Mouse (Mus musculus) heart, embryonic 15.5 days (tissue): ENCODE data around the gene Gm20422. TPM values are rescaled to one million over a fixed set of nuclear protein-coding genes. Genes with fewer than 3 reads are reported as not detected.

Source experiments
- ATAC-seq: fragments of 200-750 bp; cut with Nextera tagmentation; replicated peaks from 2 replicates; pipeline ENCODE4 v1.8.0; 2017; ENCODE audit warnings: low read depth, moderate TSS enrichment; ENCODE audit not compliant: insufficient number of reproducible peaks, insufficient read depth, low FRiP score
- H3K27ac ChIP-seq: fragments of 300-500 bp; sonication (generic); 2 replicates; pipeline ENCODE4 v1.5.1; 2015; ENCODE audit warnings: mild to moderate bottlenecking, inconsistent platforms
- H3K27me3 ChIP-seq: fragments of 300-500 bp; sonication (generic); 2 replicates; pipeline ENCODE4 v1.6.1; 2015; ENCODE audit warnings: inconsistent platforms
- H3K36me3 ChIP-seq: fragments of 300-500 bp; sonication (generic); 2 replicates; pipeline ENCODE4 v1.6.1; 2015; ENCODE audit warnings: mild to moderate bottlenecking, inconsistent platforms
- H3K4me1 ChIP-seq: fragments of 300-500 bp; sonication (generic); replicated peaks from 2 replicates; pipeline ENCODE4 v1.6.1; 2015; ENCODE audit warnings: inconsistent platforms
- H3K4me2 ChIP-seq: fragments of 300-500 bp; sonication (generic); 2 replicates; pipeline ENCODE4 v1.6.1; 2015; ENCODE audit warnings: inconsistent platforms, mild to moderate bottlenecking, moderate library complexity
- H3K4me3 ChIP-seq: fragments of 300-500 bp; sonication (generic); 2 replicates; pipeline ENCODE4 v1.5.1; 2015; ENCODE audit warnings: mild to moderate bottlenecking, inconsistent platforms
- H3K9ac ChIP-seq: fragments of 300-500 bp; sonication (generic); 2 replicates; pipeline ENCODE4 v1.6.1; 2015; ENCODE audit warnings: mild to moderate bottlenecking, inconsistent platforms
- H3K9me3 ChIP-seq: fragments of 300-500 bp; sonication (generic); replicated peaks from 2 replicates; pipeline ENCODE4 v1.6.1; 2016; ENCODE audit warnings: inconsistent platforms
- WGBS: fragments of 180-500 bp; shearing (Covaris S2); methylation state at CpG from one replicate; pipeline ENCODE4 v1.1.7; 2015; ENCODE audit warnings: mixed read lengths; 5-methylcytosine and 5-hydroxymethylcytosine counted together
- polyA plus RNA-seq: library from polyadenylated mRNA; unstranded; fragments of >200 nt; fragmentation: Nextera tagmentation; extraction: Ambion mirVana; gene quantifications from 2 replicates; pipeline ENCODE4 v1.2.1, GENCODE M21; 2015

Gm20422 gene
- polyA plus RNA-seq, 1 experiment from 2014 or later, result 0.33 TPM

DNA sequence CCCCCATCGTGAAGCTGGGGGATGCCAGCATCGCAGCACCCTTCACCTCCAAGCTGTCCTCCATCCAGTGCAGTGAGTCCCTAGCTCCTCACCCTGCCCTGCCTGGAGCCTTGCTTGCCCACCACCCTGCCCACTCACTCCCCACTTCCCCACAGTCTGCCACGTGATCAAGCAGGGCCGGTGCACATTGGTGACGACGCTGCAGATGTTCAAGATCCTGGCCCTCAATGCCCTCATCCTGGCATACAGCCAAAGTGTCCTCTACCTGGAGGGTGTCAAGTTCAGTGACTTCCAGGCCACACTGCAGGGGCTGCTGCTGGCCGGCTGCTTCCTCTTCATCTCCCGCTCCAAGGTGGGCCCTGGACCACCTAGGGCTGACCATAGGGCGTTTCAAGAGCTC is 30.8 kb upstream of the Gm20422 start:
- no peaks in the 10 kb centered on the region for H3K9me3 ChIP-seq
- peaks cover 12% of the 10 kb centered on the region for H3K4me1 ChIP-seq
- WGBS, result 83% methylated on average over 9 of the region's 9 CpGs
- no peak overlapping the region for H3K9ac ChIP-seq
- ATAC-seq, result no peak
- no peaks in the 10 kb centered on the region for H3K27me3 ChIP-seq
- H3K4me3 ChIP-seq, result no peak overlapping the region
- no peak overlapping the region for H3K27ac ChIP-seq
- peaks cover 75% of the 10 kb centered on the region for H3K36me3 ChIP-seq
- no peak overlapping the region for H3K4me2 ChIP-seq

DNA sequence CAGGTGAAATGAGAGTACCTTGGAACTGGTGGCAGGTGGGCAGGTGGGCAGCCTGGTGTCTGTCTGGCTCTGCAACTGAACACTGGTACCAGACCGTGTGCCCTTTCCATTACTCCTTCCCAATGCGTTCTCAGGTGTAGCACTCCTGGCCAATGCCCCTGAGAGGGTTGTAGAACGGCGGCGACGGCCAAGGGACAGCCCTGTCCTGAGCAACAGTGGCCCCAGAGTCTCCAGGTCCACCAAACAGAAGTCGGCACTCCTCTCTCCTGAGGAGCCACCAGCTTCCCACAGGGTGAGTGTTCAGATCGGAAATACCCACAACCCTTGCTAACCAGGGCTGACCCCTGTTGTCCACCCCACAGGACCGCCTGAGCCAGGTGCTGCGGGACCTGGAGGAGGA is 30.4 kb upstream of the Gm20422 start:
- Histone ChIP-seq H3K4me1 (peaks cover 12% of the 10 kb centered on the region), H3K27me3 (no peaks in the 10 kb centered on the region), H3K36me3 (peaks cover 79% of the 10 kb centered on the region), H3K9me3 (no peaks in the 10 kb centered on the region), H3K4me3 (no peak overlapping the region), H3K4me2 (no peak overlapping the region), H3K9ac (no peak overlapping the region), H3K27ac (no peak overlapping the region)
- no peak for ATAC-seq
- 92% methylated on average over 10 of the region's 10 CpGs for WGBS

DNA sequence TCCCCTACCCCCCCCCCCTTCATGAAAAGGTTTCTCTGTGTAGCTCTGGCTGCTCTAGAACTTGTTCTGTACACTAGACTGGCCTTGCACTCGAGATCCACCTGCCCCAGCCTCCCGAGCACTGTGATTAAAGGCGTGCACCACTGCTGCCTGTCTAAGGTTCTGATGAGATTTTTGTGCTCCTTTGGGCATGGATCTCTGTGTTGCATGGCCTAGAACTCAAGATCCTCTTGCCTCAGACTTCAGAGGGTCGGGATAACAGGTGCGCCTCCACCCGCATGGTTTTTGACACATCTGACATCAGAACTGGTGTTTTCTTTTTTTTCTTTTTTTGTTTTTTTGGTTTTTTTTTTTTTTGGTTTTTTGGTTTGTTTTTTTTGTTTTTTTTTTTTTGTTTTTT is 29.9 kb upstream of the Gm20422 start:
- no peak overlapping the region for H3K4me3 ChIP-seq
- 88% methylated on average over 6 of the region's 6 CpGs for WGBS
- H3K4me2 ChIP-seq, result no peak overlapping the region
- no peak overlapping the region for H3K9ac ChIP-seq
- H3K27ac ChIP-seq, result no peak overlapping the region
- no peaks in the 10 kb centered on the region for H3K27me3 ChIP-seq
- no peaks in the 10 kb centered on the region for H3K9me3 ChIP-seq
- H3K36me3 ChIP-seq, result peaks cover 85% of the 10 kb centered on the region
- no peak for ATAC-seq
- peaks cover 12% of the 10 kb centered on the region for H3K4me1 ChIP-seq

DNA sequence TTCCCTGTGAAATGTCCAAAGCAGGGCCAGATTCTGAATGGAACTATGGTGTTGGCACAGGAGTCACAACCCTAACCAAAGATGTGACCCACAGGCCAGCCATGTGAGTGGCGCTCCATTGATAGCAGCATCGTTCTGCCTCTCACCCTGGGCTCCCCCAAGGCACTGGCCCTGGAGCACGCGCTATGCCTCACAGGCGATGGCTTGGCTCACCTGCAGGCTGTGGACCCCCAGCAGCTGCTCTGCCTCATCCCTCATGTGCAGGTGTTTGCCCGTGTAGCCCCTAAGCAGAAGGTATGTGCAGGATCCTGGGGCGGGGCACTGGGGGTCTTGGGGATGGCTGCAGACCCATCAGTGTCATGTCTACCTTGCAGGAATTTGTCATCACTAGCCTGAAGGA is 28.7 kb upstream of the Gm20422 start:
- H3K4me1 ChIP-seq, result peaks cover 3% of the 10 kb centered on the region
- H3K9ac ChIP-seq, result no peak overlapping the region
- no peak overlapping the region for H3K4me3 ChIP-seq
- no peak overlapping the region for H3K27ac ChIP-seq
- H3K36me3 ChIP-seq, result peaks cover 96% of the 10 kb centered on the region
- no peaks in the 10 kb centered on the region for H3K27me3 ChIP-seq
- H3K9me3 ChIP-seq, result no peaks in the 10 kb centered on the region
- H3K4me2 ChIP-seq, result no peak overlapping the region
- WGBS, result 93% methylated on average over 7 of the region's 7 CpGs
- no peak for ATAC-seq

DNA sequence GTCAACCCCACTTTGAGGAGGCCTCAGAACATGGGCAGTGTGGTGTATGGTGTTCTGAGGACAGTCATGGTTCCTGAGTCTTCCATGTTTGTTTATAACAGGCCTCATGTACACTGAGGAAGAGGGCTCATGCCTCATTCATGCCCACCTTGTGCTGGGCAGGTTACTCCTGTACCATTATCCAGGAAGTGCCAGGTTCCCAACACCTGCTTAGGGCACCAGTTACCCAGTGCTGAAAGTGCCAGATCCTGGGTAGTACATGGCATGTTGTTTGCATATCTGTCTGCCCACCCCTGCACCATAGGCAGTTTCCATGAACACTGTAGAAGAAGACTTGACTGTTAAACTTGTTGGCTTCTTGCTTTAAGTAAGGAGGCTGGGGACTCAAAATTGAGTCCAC is 27.5 kb upstream of the Gm20422 start:
- no peak for ATAC-seq

DNA sequence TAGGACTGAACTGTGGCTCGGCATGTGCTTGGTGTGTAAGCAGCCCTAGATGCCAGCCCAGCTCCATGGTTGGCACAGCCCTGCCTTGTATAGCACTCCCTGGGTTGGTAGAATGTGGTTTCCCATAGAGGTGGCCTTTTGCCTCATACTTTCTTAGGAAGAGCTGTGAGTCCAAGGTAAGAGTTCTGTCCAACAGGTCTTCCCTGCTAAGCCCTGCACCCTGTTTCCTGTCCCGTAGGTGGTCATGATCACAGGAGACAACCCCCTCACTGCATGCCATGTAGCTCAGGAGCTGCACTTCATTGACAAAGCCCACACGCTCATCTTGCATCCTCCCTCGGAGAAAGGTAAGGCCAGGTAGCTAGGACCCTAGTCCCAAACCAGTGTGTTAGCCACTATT is 27.1 kb upstream of the Gm20422 start:
- H3K4me3 ChIP-seq, result no peak overlapping the region
- peaks cover 97% of the 10 kb centered on the region for H3K36me3 ChIP-seq
- WGBS, result 93% methylated on average over 4 of the region's 4 CpGs
- H3K27me3 ChIP-seq, result no peaks in the 10 kb centered on the region
- ATAC-seq, result no peak
- H3K9ac ChIP-seq, result no peak overlapping the region
- H3K4me1 ChIP-seq, result no peaks in the 10 kb centered on the region
- H3K27ac ChIP-seq, result no peak overlapping the region
- H3K4me2 ChIP-seq, result no peak overlapping the region
- no peaks in the 10 kb centered on the region for H3K9me3 ChIP-seq

More for the DNA sequence above, 27.5 kb upstream of the Gm20422 start:
- H3K4me1 ChIP-seq, result no peaks in the 10 kb centered on the region
- no peak overlapping the region for H3K4me3 ChIP-seq
- no peak overlapping the region for H3K4me2 ChIP-seq
- no peaks in the 10 kb centered on the region for H3K9me3 ChIP-seq
- no peaks in the 10 kb centered on the region for H3K27me3 ChIP-seq
- H3K27ac ChIP-seq, result no peak overlapping the region
- no peak overlapping the region for H3K9ac ChIP-seq
- peaks cover 97% of the 10 kb centered on the region for H3K36me3 ChIP-seq

DNA sequence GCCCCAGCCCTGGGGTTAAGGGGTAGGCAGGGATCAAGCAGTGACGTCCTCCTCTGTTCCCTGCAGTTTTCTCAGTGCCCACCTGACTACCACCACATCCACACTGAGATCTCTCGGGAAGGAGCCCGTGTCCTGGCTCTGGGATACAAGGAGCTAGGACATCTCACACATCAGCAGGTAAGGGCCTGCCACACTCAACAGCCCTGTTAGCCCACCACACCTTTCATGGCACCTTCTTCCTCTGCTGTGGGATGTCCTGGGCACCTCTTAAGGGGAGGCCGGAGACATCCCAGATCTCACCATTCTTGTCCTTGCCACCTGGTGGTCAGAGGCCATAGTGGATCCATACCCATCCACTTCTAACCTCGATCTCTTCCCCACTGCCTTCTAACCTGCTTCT is 25.3 kb upstream of the Gm20422 start:
- ATAC-seq, result no peak
- H3K27me3 ChIP-seq, result no peaks in the 10 kb centered on the region
- H3K27ac ChIP-seq, result no peak overlapping the region
- WGBS, result 94% methylated on average over 5 of the region's 5 CpGs
- no peaks in the 10 kb centered on the region for H3K4me1 ChIP-seq
- H3K9ac ChIP-seq, result no peak overlapping the region
- no peak overlapping the region for H3K4me2 ChIP-seq
- H3K36me3 ChIP-seq, result peaks cover 97% of the 10 kb centered on the region
- no peaks in the 10 kb centered on the region for H3K9me3 ChIP-seq
- no peak overlapping the region for H3K4me3 ChIP-seq

DNA sequence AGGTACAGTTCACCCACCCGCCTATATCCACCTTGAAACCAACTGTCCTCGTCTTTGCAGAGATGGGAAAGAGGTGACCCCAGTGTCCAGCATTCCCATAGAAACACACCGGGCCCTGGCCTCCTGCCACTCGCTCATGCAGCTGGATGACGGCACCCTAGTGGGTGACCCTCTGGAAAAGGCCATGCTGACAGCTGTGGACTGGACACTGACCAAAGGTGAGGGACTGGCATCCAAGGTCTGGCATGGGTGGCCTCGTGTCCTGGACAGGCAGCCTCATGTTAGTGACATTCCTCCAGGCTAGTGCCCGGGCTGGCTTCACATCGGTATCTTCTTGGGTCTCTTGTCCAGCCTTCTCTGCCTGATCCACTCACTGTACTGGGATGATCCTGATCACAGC is 24.6 kb upstream of the Gm20422 start:
- Histone ChIP-seq H3K27me3 (no peaks in the 10 kb centered on the region), H3K4me3 (no peak overlapping the region), H3K4me1 (no peaks in the 10 kb centered on the region), H3K9me3 (no peaks in the 10 kb centered on the region), H3K9ac (no peak overlapping the region), H3K36me3 (peaks cover 97% of the 10 kb centered on the region), H3K4me2 (no peak overlapping the region), H3K27ac (no peak overlapping the region)
- WGBS, result 91% methylated on average over 8 of the region's 8 CpGs
- no peak for ATAC-seq

DNA sequence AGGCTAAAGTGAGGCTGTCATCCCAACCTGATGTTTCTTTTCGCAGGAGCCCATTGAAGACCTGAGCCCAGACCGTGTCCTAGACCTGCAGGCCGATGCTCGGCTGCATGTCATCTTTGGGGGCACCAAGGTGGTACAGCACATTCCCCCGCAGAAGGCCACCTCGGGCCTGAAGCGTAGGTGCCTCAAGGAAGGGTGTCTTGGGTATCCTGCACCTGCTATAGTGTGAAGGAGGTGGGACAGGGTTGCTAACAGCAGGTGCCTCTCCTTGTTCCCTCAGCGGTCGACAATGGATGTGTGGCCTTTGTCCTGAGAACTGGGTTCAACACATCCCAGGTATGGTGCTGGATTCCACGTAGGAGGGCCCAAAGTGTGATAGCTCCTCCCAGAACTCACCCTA is 23.0 kb upstream of the Gm20422 start:
- Histone ChIP-seq H3K9me3 (no peaks in the 10 kb centered on the region), H3K36me3 (peaks cover 88% of the 10 kb centered on the region), H3K4me2 (no peak overlapping the region), H3K4me1 (peaks cover 3% of the 10 kb centered on the region), H3K27ac (no peak overlapping the region), H3K9ac (no peak overlapping the region), H3K27me3 (no peaks in the 10 kb centered on the region), H3K4me3 (no peak overlapping the region)
- no peak for ATAC-seq
- 93% methylated on average over 10 of the region's 10 CpGs for WGBS

DNA sequence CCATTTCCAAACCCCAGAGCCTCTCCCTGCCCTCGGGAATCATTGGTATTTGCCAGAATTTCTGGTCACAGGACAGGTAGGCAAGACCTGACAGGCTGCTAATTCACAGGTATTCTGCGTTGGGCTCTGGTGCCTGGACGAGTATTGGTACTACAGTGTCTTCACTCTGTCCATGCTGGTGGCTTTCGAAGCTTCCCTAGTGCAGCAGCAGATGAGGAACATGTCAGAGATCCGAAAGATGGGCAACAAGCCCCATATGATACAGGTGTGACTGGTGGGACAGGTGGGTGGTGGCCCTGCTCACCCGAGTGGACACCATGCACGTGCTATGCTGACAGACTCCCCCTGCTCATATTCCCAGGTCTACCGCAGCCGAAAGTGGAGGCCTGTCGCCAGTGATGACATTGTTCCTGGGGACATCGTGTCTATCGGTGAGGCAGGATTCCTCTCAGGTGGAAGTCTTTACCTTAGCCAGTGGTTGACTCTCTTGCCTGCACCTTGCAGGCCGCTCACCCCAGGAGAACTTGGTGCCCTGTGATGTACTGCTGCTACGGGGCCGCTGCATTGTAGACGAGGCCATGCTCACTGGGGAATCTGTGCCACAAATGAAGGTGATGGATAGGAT is 22.1 kb upstream of the Gm20422 start:
- Histone ChIP-seq H3K4me1 (peaks cover 12% of the 10 kb centered on the region), H3K4me3 (no peak overlapping the region), H3K27me3 (no peaks in the 10 kb centered on the region), H3K9ac (no peak overlapping the region), H3K36me3 (peaks cover 79% of the 10 kb centered on the region), H3K4me2 (no peak overlapping the region), H3K9me3 (no peaks in the 10 kb centered on the region), H3K27ac (no peak overlapping the region)
- ATAC-seq, result no peak
- WGBS, result 90% methylated on average over 16 of the region's 16 CpGs

DNA sequence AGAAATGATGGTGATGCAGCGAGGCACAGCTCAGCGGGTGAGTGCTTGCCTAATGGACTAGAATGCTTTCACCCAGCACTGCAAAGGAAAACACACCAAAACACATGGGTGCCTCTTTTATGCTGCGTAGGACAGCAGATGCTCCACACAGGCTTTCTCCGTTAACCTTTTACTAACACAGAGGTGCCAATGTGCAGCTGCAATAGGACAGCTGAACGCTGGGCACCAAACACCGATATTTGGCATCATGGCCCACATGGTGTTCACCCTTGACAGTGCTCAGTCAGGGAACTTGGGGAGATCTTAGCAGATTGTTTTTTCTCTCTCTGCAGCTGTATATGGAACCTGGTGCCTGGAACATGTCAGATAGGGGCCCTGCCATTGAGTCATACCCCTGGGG is 20.2 kb upstream of the Gm20422 start:
- Histone ChIP-seq H3K4me2 (no peak overlapping the region), H3K27ac (no peak overlapping the region), H3K4me3 (no peak overlapping the region), H3K27me3 (no peaks in the 10 kb centered on the region), H3K4me1 (peaks cover 18% of the 10 kb centered on the region), H3K9me3 (no peaks in the 10 kb centered on the region), H3K9ac (no peak overlapping the region), H3K36me3 (peaks cover 61% of the 10 kb centered on the region)
- 92% methylated on average over 6 of the region's 6 CpGs for WGBS
- ATAC-seq, result no peak

DNA sequence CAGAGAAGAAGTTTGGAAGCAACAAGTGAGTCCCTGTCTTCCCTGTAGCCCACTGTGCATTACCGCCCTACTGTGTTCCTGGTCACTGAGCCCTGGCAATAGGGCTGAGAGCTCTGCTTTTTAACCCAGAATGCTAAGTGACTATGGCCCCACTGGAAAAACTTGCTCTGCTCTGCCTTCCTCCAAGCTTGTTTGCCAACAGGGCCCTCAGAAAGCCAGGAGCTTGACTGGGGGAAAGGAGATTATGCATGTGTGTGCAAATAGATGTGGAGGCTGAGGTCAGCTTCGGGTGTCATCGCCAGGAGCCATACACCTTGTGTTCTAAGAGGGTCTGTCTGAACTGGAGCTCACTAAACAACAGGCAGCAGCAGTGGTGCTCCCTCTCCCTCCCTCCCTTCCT is 19.4 kb upstream of the Gm20422 start:
- H3K9ac ChIP-seq, result no peak overlapping the region
- H3K4me1 ChIP-seq, result peaks cover 21% of the 10 kb centered on the region
- ATAC-seq, result no peak
- H3K9me3 ChIP-seq, result no peaks in the 10 kb centered on the region
- H3K4me2 ChIP-seq, result no peak overlapping the region
- no peak overlapping the region for H3K27ac ChIP-seq
- H3K4me3 ChIP-seq, result no peak overlapping the region
- 85% methylated on average over 3 of the region's 3 CpGs for WGBS
- H3K36me3 ChIP-seq, result peaks cover 53% of the 10 kb centered on the region
- no peaks in the 10 kb centered on the region for H3K27me3 ChIP-seq
